Mouse (Mus musculus) testis, adult 2 months (tissue): ENCODE results near the gene Map3k10. TPM values are rescaled to one million over a fixed set of nuclear protein-coding genes. Genes with fewer than 3 reads are reported as not detected.

Source experiments
- H3K27ac ChIP-seq: fragments of 200-500 bp; 2 replicates; pipeline ENCODE4 v1.5.1; 2012; ENCODE audit warnings: low read depth, low read length; ENCODE audit not compliant: control insufficient read depth, insufficient read depth
- H3K27me3 ChIP-seq: fragments of 200-500 bp; 2 replicates; pipeline ENCODE4 v1.6.1; 2012; ENCODE audit warnings: mild to moderate bottlenecking, low read length, moderate library complexity; ENCODE audit not compliant: control insufficient read depth, insufficient read depth
- H3K36me3 ChIP-seq: fragments of 200-500 bp; 2 replicates; pipeline ENCODE4 v1.6.1; 2012; ENCODE audit warnings: mild to moderate bottlenecking, low read length; ENCODE audit not compliant: control insufficient read depth, insufficient read depth
- H3K4me1 ChIP-seq: fragments of 200-500 bp; 2 replicates; pipeline ENCODE4 v1.6.1; 2012; ENCODE audit warnings: low read length; ENCODE audit not compliant: control insufficient read depth, insufficient read depth
- H3K4me3 ChIP-seq: fragments of 200-500 bp; 2 replicates; pipeline ENCODE4 v1.5.1; 2012; ENCODE audit warnings: low read depth, mild to moderate bottlenecking, low read length, moderate library complexity, mixed read lengths; ENCODE audit not compliant: control insufficient read depth
- CTCF ChIP-seq: fragments of 200-500 bp; IDR thresholded peaks from 2 replicates; pipeline ENCODE4 v1.5.1; 2012; ENCODE audit warnings: low read depth, mild to moderate bottlenecking, inconsistent platforms, low read length, moderate library complexity; ENCODE audit not compliant: control insufficient read depth, insufficient read depth, insufficient replicate concordance
- POLR2A ChIP-seq: fragments of 200-500 bp; IDR thresholded peaks from 2 replicates; pipeline ENCODE4 v1.6.1; 2012; ENCODE audit warnings: low read depth, mild to moderate bottlenecking, inconsistent platforms, low read length, moderate library complexity; ENCODE audit not compliant: control insufficient read depth
- polyA plus RNA-seq: library from polyadenylated mRNA; depleted of rRNA; stranded (reverse); fragments of >200 nt; gene quantifications from 2 replicates; pipeline ENCODE4 v1.2.3, GENCODE M21; 2012; rRNA removed

The Map3k10 gene
- polyA plus RNA-seq, 1 experiment: 26.6 TPM

DNA sequence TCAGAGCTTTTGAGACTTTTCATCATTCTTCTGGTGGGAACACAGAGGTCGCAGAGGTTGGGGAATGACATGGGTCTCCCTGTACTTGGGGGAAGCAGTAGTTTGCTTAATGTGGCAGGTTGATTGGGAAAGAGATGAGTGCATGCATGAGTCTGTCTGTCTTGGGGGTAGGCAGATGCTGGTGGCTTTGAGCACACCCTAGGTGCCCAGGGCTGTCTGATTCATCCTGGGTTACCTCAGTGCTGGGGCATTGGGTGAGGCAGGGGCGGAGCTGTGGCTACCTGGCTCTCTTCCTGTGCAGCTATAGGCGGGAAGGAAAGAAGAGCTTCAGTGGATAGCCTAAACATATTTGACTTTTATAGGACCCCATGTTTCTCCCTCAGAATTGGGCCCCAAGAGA lies 66.3 kb downstream of the Map3k10 start:
- Histone ChIP-seq H3K4me3 (no peak overlapping the region), H3K27ac (peak overlapping the region; percentile 69), H3K27me3 (no peaks in the 10 kb centered on the region), H3K36me3 (peaks cover 2% of the 10 kb centered on the region; the same call in 1 of the 2 replicates), H3K4me1 (peaks cover 16% of the 10 kb centered on the region)
- TF ChIP-seq CTCF (no peak), POLR2A (no peak)

DNA sequence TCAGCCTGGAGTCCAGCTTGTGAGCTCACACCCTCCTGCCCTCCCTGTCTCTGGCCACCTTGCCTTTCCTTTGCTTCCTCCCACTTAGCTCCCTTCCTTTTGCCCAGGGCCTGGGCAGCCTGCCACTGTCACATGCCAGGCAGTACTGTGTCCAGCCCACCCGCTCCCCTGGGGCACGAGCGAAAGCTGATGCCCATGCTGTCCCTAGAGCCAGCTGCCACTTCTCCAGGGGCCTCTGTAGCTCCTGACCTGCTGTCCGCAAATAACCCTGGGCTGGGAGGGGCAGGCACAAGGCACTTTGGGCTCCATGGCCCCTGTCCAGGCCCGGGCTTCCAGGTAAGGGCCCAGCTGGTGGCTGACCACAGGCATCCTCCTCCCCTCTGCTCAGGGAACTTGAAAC lies 66.8 kb downstream of the Map3k10 start:
- H3K4me3 ChIP-seq: no peak overlapping the region
- peaks cover 15% of the 10 kb centered on the region for H3K4me1 ChIP-seq
- H3K27ac ChIP-seq: peak overlapping the region; percentile 69
- H3K36me3 ChIP-seq: peaks cover 2% of the 10 kb centered on the region; the same call in 1 of the 2 replicates
- peak; percentile 34 for TF ChIP-seq POLR2A
- TF ChIP-seq CTCF: no peak
- no peaks in the 10 kb centered on the region for H3K27me3 ChIP-seq

DNA sequence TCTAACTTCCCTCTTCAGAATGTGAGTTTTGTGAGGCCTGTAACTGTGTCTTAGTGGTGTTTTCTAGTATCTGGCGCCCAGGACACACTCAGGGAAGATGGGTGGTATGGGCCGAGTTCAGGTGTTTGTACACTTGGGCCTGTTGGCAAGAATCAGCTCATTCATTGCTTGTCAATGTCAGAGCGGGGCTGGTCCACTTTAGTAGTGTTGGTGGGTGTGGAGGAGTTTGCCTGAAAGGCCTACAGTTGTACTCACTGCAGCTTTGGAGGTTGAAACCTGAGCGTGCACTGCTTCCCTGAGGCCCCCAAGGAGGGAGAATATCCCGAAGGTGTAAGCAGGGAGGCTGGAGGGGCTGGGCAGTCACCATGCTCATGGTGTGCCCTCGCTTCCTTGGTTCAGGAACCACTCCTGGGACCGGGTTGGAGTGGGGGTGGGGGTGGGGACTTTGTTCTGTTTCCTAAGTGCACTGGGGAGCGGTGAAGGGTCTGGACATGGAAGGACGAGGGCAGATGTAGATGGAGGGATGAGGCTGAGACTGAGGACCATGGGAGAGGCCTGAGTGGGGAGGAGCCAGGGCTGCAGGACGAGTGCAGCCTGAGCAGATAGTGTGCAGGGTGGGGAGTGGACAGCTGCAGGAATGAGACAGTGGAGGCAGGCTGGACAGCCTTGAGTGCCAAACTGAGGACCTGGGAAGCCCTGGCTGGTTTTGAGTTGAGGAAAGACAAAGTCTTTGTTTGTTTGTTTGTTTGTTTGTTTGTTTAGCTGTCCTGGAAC lies 67.7 kb downstream of the Map3k10 start:
- Histone ChIP-seq H3K4me3 (no peak overlapping the region), H3K27ac (peak overlapping the region; percentile 69), H3K36me3 (peaks cover 2% of the 10 kb centered on the region; the same call in 1 of the 2 replicates), H3K27me3 (no peaks in the 10 kb centered on the region), H3K4me1 (peaks cover 18% of the 10 kb centered on the region)
- TF ChIP-seq CTCF (no peak), POLR2A (peak; percentile 50; the same call in 1 of the 2 replicates)

Other genes starting within 250 kb of the Map3k10 start
- gene Sptbn4, start 226.9 kb downstream of the Map3k10 start, polyA plus RNA-seq: 19.5 and 34.7 TPM in 2 replicates
- gene Blvrb, start 226.6 kb downstream of the Map3k10 start, polyA plus RNA-seq: 7.6 and 8.5 TPM in 2 replicates
- gene Sertad3, start 200.8 kb downstream of the Map3k10 start, polyA plus RNA-seq: 4.1 and 4.7 TPM in 2 replicates
- 15.4 and 19.1 TPM in 2 replicates for gene Sertad1, start 187.7 kb downstream of the Map3k10 start, polyA plus RNA-seq
- 0.33 and 0.42 TPM in 2 replicates for gene Prx, start 175.3 kb downstream of the Map3k10 start, polyA plus RNA-seq
- gene Hipk4, start 151.3 kb downstream of the Map3k10 start, polyA plus RNA-seq: 122 and 138 TPM in 2 replicates
- gene Pld3, start 121.4 kb downstream of the Map3k10 start, polyA plus RNA-seq: 121 and 130 TPM in 2 replicates
- 27.6 and 28.1 TPM in 2 replicates for gene 2310022A10Rik, start 121.4 kb downstream of the Map3k10 start, polyA plus RNA-seq
- 54.9 and 58.7 TPM in 2 replicates for gene Akt2, start 83.0 kb downstream of the Map3k10 start, polyA plus RNA-seq
- 0.29 and 0.51 TPM in 2 replicates for gene Ttc9b, start 20.7 kb downstream of the Map3k10 start, polyA plus RNA-seq
- 27.7 and 38.1 TPM in 2 replicates for gene Zfp607b, start 14.7 kb upstream of the Map3k10 start, polyA plus RNA-seq
- 4.7 and 8.0 TPM in 2 replicates for gene Zfp60, start 56.8 kb upstream of the Map3k10 start, polyA plus RNA-seq
- 4.1 and 6.3 TPM in 2 replicates for gene Zfp626, start 132.6 kb upstream of the Map3k10 start, polyA plus RNA-seq
- 2.0 and 2.3 TPM in 2 replicates for gene Zfp59, start 164.0 kb upstream of the Map3k10 start, polyA plus RNA-seq
- gene Zfp607a, start 182.9 kb upstream of the Map3k10 start, polyA plus RNA-seq: 3.4 and 4.3 TPM in 2 replicates